Mouse (Mus musculus): ENCODE measurements at regions not wholly inside any gene's neighbourhood (a gene's known extent, or its start where the extent isn't known, plus 50 kb on each side); places are given as distances from the start of the nearest gene placed in this dataset.
A peak's percentile ranks its signal among the peaks of the same experiment; 100 is the strongest.

DNA sequence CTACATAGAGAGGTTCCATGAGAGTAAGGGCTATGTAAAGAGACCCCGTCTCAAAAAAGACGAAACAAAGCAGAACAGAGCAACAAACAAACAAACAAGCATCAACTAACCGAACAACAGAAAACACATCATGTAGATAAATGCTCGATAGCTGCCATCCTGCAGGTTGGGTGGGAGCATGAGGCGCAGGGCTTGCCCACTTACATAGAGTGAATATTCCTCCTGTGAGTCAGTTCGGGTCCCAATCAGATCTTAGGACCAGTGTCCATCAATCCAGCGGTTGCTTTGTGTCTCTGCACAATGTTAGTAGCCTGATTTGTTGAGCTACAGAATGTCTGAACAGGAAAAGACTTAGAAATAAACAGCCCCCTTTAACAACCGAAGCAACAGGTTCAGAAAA, 129.4 kb upstream of the Rcn1 start:
- DNase-seq = no peak

- DNase-seq = no peak
These were observed 124.6 kb upstream of the Pax6 start for GRCm38 (mm10) chr2:105544099-105544498.

- DNase-seq = no peak
These were observed 116.6 kb upstream of the Pax6 start for GRCm38 (mm10) chr2:105552092-105552491.

- no peak for DNase-seq
These were observed 81.9 kb upstream of the Pax6 start for GRCm38 (mm10) chr2:105586782-105587181.

- no peak for DNase-seq
These were observed 74.6 kb upstream of the Pax6 start for GRCm38 (mm10) chr2:105594131-105594530.

DNA sequence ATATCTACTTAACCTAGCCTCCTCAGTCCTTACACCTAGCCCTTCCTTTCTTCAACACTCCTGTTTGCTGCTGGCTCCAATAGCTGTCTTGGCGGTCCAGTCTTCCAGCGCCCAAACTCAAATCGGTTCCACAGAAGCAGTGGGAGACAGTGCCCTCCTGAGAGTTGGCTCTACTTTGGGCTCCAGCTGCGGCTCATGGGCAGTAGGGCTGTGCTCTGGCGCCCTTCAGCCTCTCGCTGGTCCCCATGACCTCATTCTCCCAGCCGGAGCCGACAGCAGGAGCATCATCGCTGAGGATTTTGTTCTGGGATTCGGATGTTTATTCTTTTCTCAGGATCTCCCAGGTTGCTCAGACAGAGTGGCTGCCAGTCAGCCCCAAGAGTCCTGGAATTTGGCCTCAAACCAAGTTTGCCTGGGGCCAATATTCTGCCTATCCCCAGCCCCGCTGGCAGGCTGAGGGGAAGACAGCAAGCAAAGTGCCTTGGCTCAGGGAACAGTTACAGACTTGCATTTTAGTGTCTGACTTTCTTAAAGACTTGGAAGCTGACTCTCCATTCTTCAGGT, 64.1 kb upstream of the Pax6 start:
- DNase-seq = peak; percentile 63

DNA sequence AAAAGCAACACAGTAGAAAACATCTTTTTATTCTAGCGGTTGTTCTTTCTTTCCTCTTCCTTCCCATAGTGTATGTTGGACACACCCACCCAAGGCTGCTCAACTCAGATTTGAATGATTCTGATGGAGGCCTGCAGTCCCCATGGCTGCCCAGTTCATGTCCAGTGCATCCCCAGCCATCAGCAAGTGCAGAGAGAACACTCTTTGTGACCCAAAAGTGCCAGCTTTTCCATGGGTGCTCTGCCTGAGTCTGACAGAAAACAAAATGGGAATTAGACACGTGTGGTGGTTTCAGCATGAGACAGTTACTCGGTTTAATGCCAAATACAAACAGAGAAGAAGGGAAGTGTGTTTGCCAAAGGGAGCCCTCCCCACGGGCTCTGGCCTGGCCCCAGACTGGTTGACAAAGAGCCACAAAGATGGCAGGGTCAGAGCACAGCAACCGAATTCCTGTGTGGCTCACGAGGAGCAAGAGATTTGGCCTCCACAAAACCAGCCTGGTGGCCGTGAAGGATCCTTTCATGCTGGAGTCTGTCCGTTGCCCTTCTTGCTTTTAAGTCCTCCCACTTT, 60.6 kb upstream of the Pax6 start:
- peak; percentile 71 for DNase-seq

- peak; percentile 29 for DNase-seq
These were observed 59.9 kb upstream of the Pax6 start for GRCm38 (mm10) chr2:105608756-105609155.

- DNase-seq = no peak
These were observed 57.7 kb upstream of the Pax6 start for GRCm38 (mm10) chr2:105611014-105611413.

DNA sequence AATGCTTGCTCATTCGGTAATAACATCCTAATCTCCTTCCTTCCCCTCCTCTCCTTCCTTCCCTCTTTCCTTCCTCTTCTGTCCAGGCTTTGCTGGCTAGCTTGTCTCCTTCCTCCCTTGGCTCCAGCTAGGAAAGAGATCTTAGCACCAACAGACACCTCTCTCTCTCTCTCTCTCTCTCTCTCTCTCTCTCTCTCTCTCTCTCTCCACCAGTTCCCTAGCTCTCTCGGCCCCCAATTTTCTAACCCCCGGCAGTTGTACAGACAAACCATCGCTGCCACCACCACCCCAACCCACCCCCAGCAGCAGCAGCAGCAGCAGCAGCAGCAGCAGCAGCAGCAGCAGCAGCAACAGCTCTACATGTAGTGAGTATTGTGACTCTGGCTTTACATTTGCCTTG, 57.0 kb upstream of the Pax6 start:
- DNase-seq = no peak

GRCm38 (mm10) chr2:105612051-105612664, 56.5 kb upstream of the Pax6 start:
- peak; percentile 12 for DNase-seq

DNA sequence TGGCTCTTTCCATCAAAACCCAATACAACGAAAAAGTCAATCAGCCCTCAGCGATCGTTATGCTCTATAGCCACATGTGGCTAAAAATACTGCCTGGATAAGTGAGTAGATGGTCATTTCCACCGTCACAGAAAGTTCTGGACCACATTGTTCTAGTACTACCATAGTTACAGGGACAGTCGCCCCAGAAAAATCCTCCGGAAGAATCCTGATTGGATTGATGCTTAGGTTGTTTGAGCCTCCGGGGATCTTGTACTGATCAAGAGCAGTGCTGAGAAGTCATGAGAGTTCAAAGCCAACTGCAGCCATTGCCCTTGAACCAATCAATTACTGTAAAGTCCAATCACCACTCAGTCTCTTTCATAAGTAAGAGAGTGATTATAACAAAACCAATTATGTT, 56.0 kb upstream of the Pax6 start:
- DNase-seq = no peak

DNA sequence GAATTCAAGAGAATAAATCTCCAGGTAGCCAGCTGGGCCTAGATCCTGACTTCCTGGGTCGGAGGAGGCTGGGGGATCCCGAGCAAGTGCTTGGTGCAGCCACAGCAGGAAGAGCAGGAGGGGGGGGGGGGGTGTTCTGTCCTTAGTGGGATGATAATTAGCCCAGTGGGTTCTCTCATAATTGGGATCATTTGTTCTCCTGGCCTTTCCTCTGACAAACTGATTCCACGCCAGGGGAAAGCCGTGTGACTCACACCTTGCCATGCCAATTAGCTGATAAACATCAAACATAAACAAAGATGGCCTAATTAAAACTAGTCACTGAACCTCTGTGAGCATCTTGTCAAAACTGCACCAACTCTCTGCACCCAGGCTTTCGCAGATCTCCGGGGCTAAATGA, 55.5 kb upstream of the Pax6 start:
- no peak for DNase-seq

DNA sequence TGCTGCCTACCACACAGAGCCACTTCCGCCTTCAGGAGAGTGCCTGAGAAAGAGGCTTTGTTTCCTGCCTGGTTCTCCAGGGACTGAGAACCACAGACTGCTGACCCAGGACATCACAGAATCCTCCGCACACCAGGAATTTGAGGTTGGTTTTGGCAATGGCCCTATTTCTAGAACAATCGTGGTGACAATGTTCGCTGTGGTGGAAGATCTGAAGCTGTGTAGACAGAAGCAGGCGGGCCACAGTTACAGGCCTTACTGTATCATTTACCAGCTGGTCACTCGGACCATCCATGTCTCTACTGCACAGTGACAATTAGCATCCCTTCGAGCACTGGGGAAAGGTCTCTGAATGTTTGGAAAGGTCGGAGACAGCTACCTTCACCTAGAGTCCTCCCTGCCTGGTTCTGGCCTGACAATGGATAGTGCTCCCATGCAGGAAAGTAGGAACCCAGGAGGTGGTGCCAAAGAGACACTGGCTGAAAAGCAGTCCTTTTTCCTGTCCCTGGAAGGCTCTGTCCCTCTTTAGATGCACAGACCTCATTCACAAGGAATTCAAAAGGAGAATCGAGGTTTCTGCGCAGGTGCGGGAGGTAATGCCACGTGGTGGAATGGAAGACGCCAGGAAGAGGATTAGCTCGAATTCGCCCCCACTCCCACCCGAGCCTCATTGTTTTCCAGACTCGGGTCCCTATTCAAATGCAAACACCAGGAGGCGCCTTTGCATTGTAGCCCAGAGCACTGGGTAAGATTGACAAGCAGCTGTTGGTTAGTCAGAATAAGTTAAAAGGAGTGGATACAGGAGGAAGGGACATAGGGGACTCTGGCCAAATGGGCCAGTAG, 52.6 kb upstream of the Pax6 start:
- DNase-seq = peak; percentile 67

Data from cerebellum, adult 9-11 months (tissue).